Mouse (Mus musculus) MEL (cell line): Measurements from ENCODE around the gene Polr3gl. TPM values are rescaled to one million over a fixed set of nuclear protein-coding genes. Genes with fewer than 3 reads are reported as not detected.

Experiments used
- DNase-seq: peaks from one replicate; pipeline ENCODE4 v3.0.0; 2011; ENCODE audit warnings: low read depth, low spot score
- H3K27ac ChIP-seq: 2 replicates; pipeline ENCODE4 v1.5.1; 2012; ENCODE audit warnings: low read depth, mild to moderate bottlenecking, control low read depth, low read length, moderate library complexity; ENCODE audit not compliant: control insufficient read depth
- H3K27me3 ChIP-seq, 2 experiments: fragments of 150-350 bp in 1 of 2; sonication (generic) in 1 of 2; 2 replicates each; pipeline ENCODE4 v1.6.1; 2012; ENCODE audit warnings: low read length in 2 of 2, mild to moderate bottlenecking in 2 of 2, improper control_type of control experiment in 1 of 2, moderate library complexity in 1 of 2; ENCODE audit not compliant: insufficient read depth in 2 of 2, control insufficient read depth in 1 of 2
- H3K36me3 ChIP-seq, 2 experiments: 2 replicates each; pipeline ENCODE4 v1.6.1; 2012 to 2014; ENCODE audit warnings: low read length in 2 of 2, improper control_type of control experiment in 1 of 2, inconsistent platforms in 1 of 2, mild to moderate bottlenecking in 1 of 2; ENCODE audit not compliant: insufficient read depth in 2 of 2, control insufficient read depth in 1 of 2
- H3K4me1 ChIP-seq, 2 experiments: fragments of 150-350 bp in 1 of 2; sonication (generic) in 1 of 2; 2 replicates each; pipeline ENCODE4 v1.6.1; 2012; ENCODE audit warnings: low read length in 2 of 2, improper control_type of control experiment in 1 of 2, mild to moderate bottlenecking in 1 of 2; ENCODE audit not compliant: insufficient read depth in 2 of 2, control insufficient read depth in 1 of 2
- H3K4me3 ChIP-seq, 2 experiments: fragments of 150-350 bp in 1 of 2; sonication (generic) in 1 of 2; 2 replicates each; pipeline ENCODE4 v1.5.1; 2012; ENCODE audit warnings: low read depth in 2 of 2, low read length in 2 of 2, mild to moderate bottlenecking in 2 of 2, moderate library complexity in 2 of 2, control low read depth in 1 of 2, improper control_type of control experiment in 1 of 2; ENCODE audit not compliant: control insufficient read depth in 1 of 2, insufficient read depth in 1 of 2
- H3K79me2 ChIP-seq: 2 replicates; pipeline ENCODE4 v1.6.1; 2012; ENCODE audit warnings: mild to moderate bottlenecking, low read length, moderate library complexity; ENCODE audit not compliant: control insufficient read depth, poor library complexity, insufficient read depth
- H3K9ac ChIP-seq: 2 replicates; pipeline ENCODE4 v1.6.1; 2012; ENCODE audit warnings: low read depth, mild to moderate bottlenecking, control low read depth, low read length, moderate library complexity; ENCODE audit not compliant: control insufficient read depth, poor library complexity, severe bottlenecking
- H3K9me3 ChIP-seq: fragments of 150-350 bp; sonication (generic); replicated peaks from 2 replicates; pipeline ENCODE4 v1.6.1; 2012; ENCODE audit warnings: mild to moderate bottlenecking, low read length, improper control_type of control experiment, moderate library complexity; ENCODE audit not compliant: insufficient read depth
- BHLHE40 ChIP-seq: IDR thresholded peaks from 2 replicates; pipeline ENCODE4 v1.6.1; 2012; ENCODE audit warnings: low read depth, mild to moderate bottlenecking, inconsistent platforms, low read length, improper control_type of control experiment, borderline replicate concordance
- CHD2 ChIP-seq: IDR thresholded peaks from 2 replicates; pipeline ENCODE4 v1.6.1; 2011; ENCODE audit warnings: low read length, improper control_type of control experiment
- E2F4 ChIP-seq: IDR thresholded peaks from 2 replicates; pipeline ENCODE4 v1.6.1; 2011; ENCODE audit warnings: low read depth, low read length, improper control_type of control experiment, borderline replicate concordance
- EP300 ChIP-seq, 2 experiments: IDR thresholded peaks; 2 replicates each; pipeline ENCODE4 v1.6.1; 2011; ENCODE audit warnings: improper control_type of control experiment in 2 of 2, low read length in 2 of 2, low read depth in 1 of 2, mild to moderate bottlenecking in 1 of 2
- GATA1 ChIP-seq: IDR thresholded peaks from 2 replicates; pipeline ENCODE4 v1.6.1; 2011; ENCODE audit warnings: low read depth, low read length, improper control_type of control experiment
- KAT2A ChIP-seq: conservative IDR thresholded peaks from 2 replicates; pipeline ENCODE4 v1.6.1; 2012; ENCODE audit warnings: low read depth, low read length, improper control_type of control experiment, inconsistent platforms
- MAFK ChIP-seq: IDR thresholded peaks from 2 replicates; pipeline ENCODE4 v1.6.1; 2011; ENCODE audit warnings: low read depth, mild to moderate bottlenecking, low read length, improper control_type of control experiment, borderline replicate concordance
- MAZ ChIP-seq: IDR thresholded peaks from 2 replicates; pipeline ENCODE4 v1.6.1; 2012; ENCODE audit warnings: low read depth, mild to moderate bottlenecking, inconsistent platforms, low read length, improper control_type of control experiment
- MYB ChIP-seq: IDR thresholded peaks from 2 replicates; pipeline ENCODE4 v1.6.1; 2011; ENCODE audit warnings: mild to moderate bottlenecking, low read depth, low read length, improper control_type of control experiment
- NELFE ChIP-seq: IDR thresholded peaks from 2 replicates; pipeline ENCODE4 v1.6.1; 2011; ENCODE audit warnings: low read depth, low read length, improper control_type of control experiment
- NRF1 ChIP-seq: IDR thresholded peaks from 2 replicates; pipeline ENCODE4 v1.6.1; 2014; ENCODE audit warnings: low read depth, mild to moderate bottlenecking, inconsistent platforms, low read length, improper control_type of control experiment, moderate library complexity; ENCODE audit not compliant: poor library complexity, insufficient read depth, severe bottlenecking
- RAD21 ChIP-seq: IDR thresholded peaks from 2 replicates; pipeline ENCODE4 v1.6.1; 2011; ENCODE audit warnings: mild to moderate bottlenecking, low read depth, low read length, improper control_type of control experiment
- RCOR1 ChIP-seq: IDR thresholded peaks from 2 replicates; pipeline ENCODE4 v1.6.1; 2012; ENCODE audit warnings: low read depth, mild to moderate bottlenecking, inconsistent platforms, low read length, improper control_type of control experiment
- SIN3A ChIP-seq: IDR thresholded peaks from 2 replicates; pipeline ENCODE4 v1.6.1; 2012; ENCODE audit warnings: low read length, improper control_type of control experiment, inconsistent platforms
- SMC3 ChIP-seq: IDR thresholded peaks from 2 replicates; pipeline ENCODE4 v1.6.1; 2011; ENCODE audit warnings: low read depth, low read length, improper control_type of control experiment
- TAL1 ChIP-seq: IDR thresholded peaks from 2 replicates; pipeline ENCODE4 v1.6.1; 2012; ENCODE audit warnings: mild to moderate bottlenecking, inconsistent platforms, low read length, moderate library complexity, mixed read lengths
- TBP ChIP-seq: IDR thresholded peaks from 2 replicates; pipeline ENCODE4 v1.8.0; 2011; ENCODE audit warnings: low read depth, low read length, improper control_type of control experiment
- USF1 ChIP-seq: IDR thresholded peaks from 2 replicates; pipeline ENCODE4 v1.6.1; 2014; ENCODE audit warnings: low read depth, mild to moderate bottlenecking, inconsistent platforms, low read length, improper control_type of control experiment, moderate library complexity
- USF2 ChIP-seq, 2 experiments: IDR thresholded peaks; 2 replicates each; pipeline ENCODE4 v1.6.1; 2011 to 2012; ENCODE audit warnings: improper control_type of control experiment in 2 of 2, low read length in 2 of 2, borderline replicate concordance in 1 of 2, inconsistent platforms in 1 of 2, low read depth in 1 of 2, mild to moderate bottlenecking in 1 of 2; ENCODE audit not compliant: insufficient read depth in 1 of 2
- ZNF384 ChIP-seq: IDR thresholded peaks from 2 replicates; pipeline ENCODE4 v1.6.1; 2012; ENCODE audit warnings: low read depth, mild to moderate bottlenecking, inconsistent platforms, low read length, improper control_type of control experiment
- polyA plus RNA-seq, 2 experiments: library from polyadenylated mRNA; stranded (reverse) in 1 of 2; unstranded in 1 of 2; fragments of >175 nt in 1 of 2; fragments of >200 nt in 1 of 2; gene quantifications; 2 replicates each; pipeline versions ENCODE4 v1.2.1 to v1.2.4; 2012; ENCODE audit warnings: low replicate concordance in 2 of 2, low read depth in 1 of 2; ENCODE audit not compliant: insufficient read length in 2 of 2, insufficient read depth in 1 of 2, missing spikeins in 1 of 2
- total RNA-seq: library from RNA; depleted of rRNA; stranded (reverse); fragments of 300-350 nt; gene quantifications from 2 replicates; pipeline ENCODE4 v1.2.3, GENCODE M21; 2012

Gene Polr3gl
- total and polyA plus RNA-seq, 3 experiments = 31.1 to 39.8 TPM; not detected in 1

- H3K27ac ChIP-seq = no peak overlapping the region
- H3K79me2 ChIP-seq = no peaks in the 10 kb centered on the region
- peaks cover 12 to 19% of the 10 kb centered on the region in 2 experiments for H3K4me1 ChIP-seq
- no peak for DNase-seq
- no peak overlapping the region for H3K4me3 ChIP-seq
- peaks cover 0 to 6% of the 10 kb centered on the region in 2 experiments; a peak in 2 of 4 replicates for H3K36me3 ChIP-seq
- TF ChIP-seq KAT2A = no peak
- TF ChIP-seq, all 39 proteins: peak for 0
- Histone ChIP-seq H3K9ac (no peak overlapping the region), H3K27me3 (no peaks in the 10 kb centered on the region), H3K9me3 (no peaks in the 10 kb centered on the region)
These were observed 23.3 kb downstream of the Polr3gl start for GRCm38 (mm10) chr3:96570643-96571042.

- peaks cover 18 to 23% of the 10 kb centered on the region in 2 experiments for H3K4me1 ChIP-seq
- peaks cover 0 to 11% of the 10 kb centered on the region in 2 experiments; a peak in 2 of 4 replicates for H3K36me3 ChIP-seq
- TF ChIP-seq E2F4 (no peak), MAFK (no peak), RAD21 (no peak), TAL1 (no peak), NRF1 (no peak), USF1 (no peak), SIN3A (no peak), EP300 (IDR thresholded peaks at IDR 0.05; ENCODE audit: low read depth in 1 of 2, low read length in 2 of 2) (no peak), BHLHE40 (no peak)
- no peak overlapping the region for H3K9ac ChIP-seq
- H3K27ac ChIP-seq = no peak overlapping the region
- no peaks in the 10 kb centered on the region for H3K9me3 ChIP-seq
- H3K79me2 ChIP-seq = no peaks in the 10 kb centered on the region
- no peaks in the 10 kb centered on the region for H3K27me3 ChIP-seq
- H3K4me3 ChIP-seq = no peak overlapping the region
- DNase-seq = no peak
These were observed 23.9 kb downstream of the Polr3gl start for GRCm38 (mm10) chr3:96569966-96570605.

GRCm38 (mm10) chr3:96569506-96569905, 24.5 kb downstream of the Polr3gl start:
- Histone ChIP-seq H3K36me3 (peaks cover 0 to 15% of the 10 kb centered on the region in 2 experiments; a peak in 2 of 4 replicates), H3K27ac (no peak overlapping the region), H3K79me2 (no peaks in the 10 kb centered on the region; the same call in 1 of the 2 replicates), H3K9ac (no peak overlapping the region), H3K27me3 (no peaks in the 10 kb centered on the region), H3K9me3 (no peaks in the 10 kb centered on the region), H3K4me3 (no peak overlapping the region), H3K4me1 (peaks cover 18 to 26% of the 10 kb centered on the region in 2 experiments)
- TF ChIP-seq GATA1 = no peak
- no peak for TF ChIP-seq EP300 (IDR thresholded peaks at IDR 0.05; ENCODE audit: low read depth in 1 of 2, low read length in 2 of 2)
- TF ChIP-seq E2F4 = no peak
- TF ChIP-seq MYB = no peak
- no peak for TF ChIP-seq ZNF384
- TF ChIP-seq RAD21 = no peak
- no peak for TF ChIP-seq SMC3
- TF ChIP-seq TBP = no peak
- no peak for TF ChIP-seq RCOR1
- TF ChIP-seq CHD2 = no peak
- no peak for TF ChIP-seq NELFE
- no peak for TF ChIP-seq USF2 (IDR thresholded peaks at IDR 0.05; ENCODE audit: borderline replicate concordance in 1 of 2, insufficient read depth in 1 of 2, low read depth in 1 of 2, low read length in 2 of 2)
- TF ChIP-seq KAT2A = no peak
- TF ChIP-seq MAZ = no peak
- TF ChIP-seq MAFK = no peak
- DNase-seq = no peak
